8 mouse cellular contexts compared by ENCODE assay signal in genomic region chr10:79802331-79802971, GRCm38 (mm10). TPM values are rescaled to one million over a fixed set of nuclear protein-coding genes. Genes with fewer than 3 reads are reported as not detected.
DNase-seq lines count a peak whose midpoint lies in the region; ATAC-seq lines count a peak whose summit lies in the region.

No protein-coding gene starts in this region.

- H3K36me3 ChIP-seq in hindbrain, embryonic 14.5 days (replicated peaks; ENCODE audit: control insufficient read depth, insufficient read depth), result peaks cover 9% of the 10 kb centered on the region; the same call in 1 of the 2 replicates
- H3K36me3 ChIP-seq in midbrain, embryonic 16.5 days (ENCODE audit: control insufficient read depth, insufficient read depth, low read length), result no peaks in the 10 kb centered on the region

- H3K9me3 ChIP-seq in hindbrain, embryonic 14.5 days (ENCODE audit: control insufficient read depth, low read length), result no peaks in the 10 kb centered on the region
- no peaks in the 10 kb centered on the region for H3K9me3 ChIP-seq in midbrain, embryonic 16.5 days (replicated peaks; ENCODE audit: control insufficient read depth, low read length, poor library complexity, severe bottlenecking)

- peak overlapping the region; percentile 23; the same call in 1 of the 2 replicates for H3K4me2 ChIP-seq in hindbrain, embryonic 14.5 days (replicated peaks)
- H3K4me2 ChIP-seq in midbrain, embryonic 16.5 days (ENCODE audit: low read length), result peak overlapping the region; percentile 21; the same call in 1 of the 2 replicates

- H3K9ac ChIP-seq in hindbrain, embryonic 14.5 days, result peak overlapping the region; percentile 34
- H3K9ac ChIP-seq in midbrain, embryonic 16.5 days (ENCODE audit: low read depth, low read length), result peak overlapping the region; percentile 32

- no peaks in the 10 kb centered on the region for H3K27me3 ChIP-seq in hindbrain, embryonic 14.5 days (ENCODE audit: control insufficient read depth, insufficient read depth, low read length)
- no peaks in the 10 kb centered on the region for H3K27me3 ChIP-seq in midbrain, embryonic 16.5 days (ENCODE audit: control insufficient read depth, insufficient read depth, low read depth, low read length)

- H3K27ac ChIP-seq in hindbrain, embryonic 14.5 days, result peak overlapping the region; percentile 94
- peak overlapping the region; percentile 84 for H3K27ac ChIP-seq in midbrain, embryonic 16.5 days (ENCODE audit: low read length)

- no peak for ATAC-seq in hindbrain, embryonic 14.5 days (ENCODE audit: low FRiP score)
- ATAC-seq in midbrain, embryonic 16.5 days, result no peak
- ATAC-seq in activated CD4-positive, CD25-positive, alpha-beta regulatory T cell, adult 4 months, result no peak

- peak; percentile 65 for DNase-seq in cerebellum, adult 11-12 months
- DNase-seq in cerebellum, adult 11 months, result no peak
- peak; percentile 94 for DNase-seq in adrenal gland, adult 2 months
- peak; percentile 61 to 75 for DNase-seq in frontal cortex, postnatal 36 days (ENCODE audit: low spot score in 2 of 2)
- no peak for DNase-seq in hindbrain, embryonic 14.5 days (ENCODE audit: low spot score)
- DNase-seq in liver, result peak; percentile 73

- H3K4me1 ChIP-seq in hindbrain, embryonic 14.5 days (replicated peaks; ENCODE audit: control insufficient read depth, insufficient read depth, low read length), result peaks cover 55% of the 10 kb centered on the region
- peaks cover 43% of the 10 kb centered on the region for H3K4me1 ChIP-seq in midbrain, embryonic 16.5 days (ENCODE audit: control insufficient read depth, insufficient read depth, low read length)

- no peak overlapping the region for H3K4me3 ChIP-seq in hindbrain, embryonic 14.5 days (replicated peaks; ENCODE audit: low read length)
- no peak overlapping the region for H3K4me3 ChIP-seq in midbrain, embryonic 16.5 days (ENCODE audit: low read depth, low read length)

- 29% methylated on average over 11 of the region's 11 CpGs for WGBS in hindbrain, embryonic 14.5 days
- 31% methylated on average over 11 of the region's 11 CpGs for WGBS in midbrain, embryonic 16.5 days

RNA-seq across cellular contexts. Expression of gene Palm, which starts 9.1 kb away (rescaled TPM):
- total RNA-seq in adrenal gland, adult 2 months (2021), result 100 to 1,000 TPM in 1 of 2 experiments, 10 to 100 TPM in 1; 68.1 to 105 TPM
- 138 and 146 TPM in 2 replicates for polyA plus RNA-seq in adrenal gland, adult 2 months (2012; rRNA removed)
- polyA plus RNA-seq in hindbrain, embryonic 14.5 days (2014; fragmentation: Nextera tagmentation; extraction: Ambion mirVana), result 240 and 247 TPM in 2 replicates
- 318 and 333 TPM in 2 replicates for polyA plus RNA-seq in midbrain, embryonic 16.5 days (2015; fragmentation: Nextera tagmentation; extraction: Ambion mirVana)
- under 1 TPM; 0.55 to 0.95 TPM for polyA plus RNA-seq in activated CD4-positive, CD25-positive, alpha-beta regulatory T cell, adult 4 months (2017; shearing (Covaris generic))

RNA-seq across cellular contexts. Expression of gene Prss57, which starts 11.7 kb away (rescaled TPM):
- under 1 TPM in 1 of 2 experiments, not detected in 1; 0.21 TPM for total RNA-seq in adrenal gland, adult 2 months (2021)
- polyA plus RNA-seq in adrenal gland, adult 2 months (2012; rRNA removed), result 0.28 TPM in 1 of 2 replicates, not detected in the other
- polyA plus RNA-seq in hindbrain, embryonic 14.5 days (2014; fragmentation: Nextera tagmentation; extraction: Ambion mirVana), result 0.08 and 0.29 TPM in 2 replicates
- polyA plus RNA-seq in midbrain, embryonic 16.5 days (2015; fragmentation: Nextera tagmentation; extraction: Ambion mirVana), result 0.19 TPM in 2 replicates
- 1 to 10 TPM in 1 of 2 experiments, under 1 TPM in 1; 0.76 to 1.1 TPM for polyA plus RNA-seq in activated CD4-positive, CD25-positive, alpha-beta regulatory T cell, adult 4 months (2017; shearing (Covaris generic))

RNA-seq across cellular contexts. Expression of gene Misp, which starts 18.3 kb away (rescaled TPM):
- total RNA-seq in adrenal gland, adult 2 months (2021), result under 1 TPM; 0.31 to 0.32 TPM
- polyA plus RNA-seq in adrenal gland, adult 2 months (2012; rRNA removed), result 0.03 and 0.10 TPM in 2 replicates
- polyA plus RNA-seq in hindbrain, embryonic 14.5 days (2014; fragmentation: Nextera tagmentation; extraction: Ambion mirVana), result 0.08 and 0.74 TPM in 2 replicates
- polyA plus RNA-seq in midbrain, embryonic 16.5 days (2015; fragmentation: Nextera tagmentation; extraction: Ambion mirVana), result 0.34 and 0.73 TPM in 2 replicates
- not detected for polyA plus RNA-seq in activated CD4-positive, CD25-positive, alpha-beta regulatory T cell, adult 4 months (2017; shearing (Covaris generic))

RNA-seq across cellular contexts. Expression of gene Fstl3, which starts 25.4 kb away (rescaled TPM):
- 10 to 100 TPM in 1 of 2 experiments, 1 to 10 TPM in 1; 10.0 to 37.2 TPM for total RNA-seq in adrenal gland, adult 2 months (2021)
- polyA plus RNA-seq in adrenal gland, adult 2 months (2012; rRNA removed), result 47.0 and 74.7 TPM in 2 replicates
- 1.6 and 2.2 TPM in 2 replicates for polyA plus RNA-seq in hindbrain, embryonic 14.5 days (2014; fragmentation: Nextera tagmentation; extraction: Ambion mirVana)
- 2.2 and 3.5 TPM in 2 replicates for polyA plus RNA-seq in midbrain, embryonic 16.5 days (2015; fragmentation: Nextera tagmentation; extraction: Ambion mirVana)
- polyA plus RNA-seq in activated CD4-positive, CD25-positive, alpha-beta regulatory T cell, adult 4 months (2017; shearing (Covaris generic)), result under 1 TPM in 1 of 2 experiments, not detected in 1; 0.86 TPM

RNA-seq across cellular contexts. Expression of gene Rnf126, which starts 35.7 kb away (rescaled TPM):
- 10 to 100 TPM; 51.6 to 51.8 TPM for total RNA-seq in adrenal gland, adult 2 months (2021)
- polyA plus RNA-seq in adrenal gland, adult 2 months (2012; rRNA removed), result 222 and 226 TPM in 2 replicates
- polyA plus RNA-seq in hindbrain, embryonic 14.5 days (2014; fragmentation: Nextera tagmentation; extraction: Ambion mirVana), result 92.8 and 96.7 TPM in 2 replicates
- polyA plus RNA-seq in midbrain, embryonic 16.5 days (2015; fragmentation: Nextera tagmentation; extraction: Ambion mirVana), result 90.2 and 92.3 TPM in 2 replicates
- polyA plus RNA-seq in activated CD4-positive, CD25-positive, alpha-beta regulatory T cell, adult 4 months (2017; shearing (Covaris generic)), result 1 to 10 TPM; 3.9 to 4.4 TPM

Comparison
In these comparisons a context has a peak if more than half of its experiments do, and no peak if none do; other contexts are left out.
1. DNase-seq: peak in cerebellum, adult 11-12 months (single experiment), adrenal gland, adult 2 months (single experiment), frontal cortex, postnatal 36 days (2 of 2) and liver (single experiment); none in cerebellum, adult 11 months (single experiment) and hindbrain, embryonic 14.5 days (single experiment).
2. RNA of gene Palm, which starts 9.1 kb away (polyA plus RNA-seq): 318 to 333 TPM in midbrain, embryonic 16.5 days, 240 to 247 TPM in hindbrain, embryonic 14.5 days and 138 to 146 TPM in adrenal gland, adult 2 months; 0.55 to 0.95 TPM in activated CD4-positive, CD25-positive, alpha-beta regulatory T cell, adult 4 months; every median in the first group is over 10 times any median in the second.